Mouse (Mus musculus) embryo, embryonic 10.5 days (tissue): ENCODE measurements around the gene Rtf1.
"Not testable (repeated sequence)": the region's sequence is repeated elsewhere in the genome, so short reads cannot be mapped to it uniquely, and the experiment has no call there.

Experiments
- DNase-seq: peaks from one replicate; pipeline ENCODE4 v3.0.0-alpha.2; 2015; ENCODE audit warnings: low spot score

Rtf1 gene

GRCm38 (mm10) chr2:119674525-119675214 is at the start of gene Rtf1:
Rtf1 (plus strand) TSS chr2:119675068.
- peak; percentile 92 for DNase-seq

DNA sequence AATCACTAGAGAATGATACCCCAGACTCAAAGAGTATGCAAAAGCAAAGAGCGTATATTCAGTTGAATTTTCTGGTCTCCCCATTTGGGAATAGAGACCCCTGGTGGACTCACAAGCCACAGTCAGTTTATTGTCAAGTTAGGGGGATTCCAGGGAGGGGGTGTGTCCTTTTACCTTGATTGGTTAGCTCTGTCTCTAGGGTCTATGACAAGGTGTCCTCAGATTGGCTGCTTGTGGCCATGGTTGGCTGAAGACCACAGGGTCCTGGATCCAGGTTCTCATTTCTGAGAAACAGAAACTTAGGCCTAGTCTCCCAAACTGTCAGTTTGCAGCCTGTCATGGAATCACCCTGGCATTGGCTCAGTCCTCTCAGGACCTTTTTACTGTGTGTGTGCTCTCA is 38.1 kb upstream of the Rtf1 start:
- DNase-seq, result peak; percentile 12

GRCm38 (mm10) chr2:119641214-119641912 is 33.5 kb upstream of the Rtf1 start:
- DNase-seq, result no peak

GRCm38 (mm10) chr2:119644254-119644653 is 30.6 kb upstream of the Rtf1 start:
- no peak for DNase-seq

DNA sequence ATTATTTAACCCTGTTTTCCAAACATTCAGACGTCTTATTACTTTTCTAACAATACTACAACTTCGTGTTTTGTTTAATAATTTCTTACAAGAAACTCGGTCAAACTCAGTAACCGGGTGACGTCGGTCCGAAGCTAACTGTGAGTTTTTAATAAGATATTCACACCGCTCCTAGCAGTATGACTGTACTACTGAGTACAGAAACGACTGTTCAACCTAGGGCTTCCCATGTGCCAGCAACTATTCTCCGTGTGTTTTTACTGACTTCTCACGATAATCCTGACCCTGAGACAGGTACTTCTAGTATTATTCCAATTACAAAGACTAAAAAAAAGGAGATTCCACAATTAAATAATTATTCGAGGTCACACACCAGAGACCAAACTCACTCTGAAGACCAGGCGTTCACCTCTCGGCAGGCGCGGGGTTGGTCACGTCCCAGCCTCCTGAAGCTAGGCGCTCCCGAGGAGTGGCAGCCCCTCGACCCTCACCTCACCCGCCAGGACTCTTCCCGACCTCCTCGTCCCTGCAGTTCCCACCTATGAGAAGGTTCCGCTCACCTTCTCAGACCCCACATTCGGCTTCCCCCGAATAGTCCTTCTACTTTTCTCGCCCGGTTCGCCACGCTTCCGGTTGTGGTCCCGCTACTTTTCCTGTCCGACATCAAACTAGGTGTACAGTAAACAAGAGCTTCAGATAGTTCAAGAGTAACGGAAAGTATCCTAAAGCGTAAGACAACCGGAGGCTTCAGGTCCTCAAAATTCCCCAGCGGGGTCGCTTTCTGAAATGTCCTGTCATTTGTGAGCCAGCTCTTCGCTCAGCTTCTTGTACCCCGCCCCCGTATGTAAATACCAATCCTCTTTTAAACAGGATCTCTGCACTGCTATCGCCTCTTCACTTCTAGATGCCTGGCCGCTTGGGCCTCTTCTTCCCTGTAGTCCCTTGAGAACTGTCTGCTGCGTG is 12.4 kb upstream of the Rtf1 start, which contains the start of gene Ndufaf1:
Gene Ndufaf1, minus strand, starts transcription at position 608 of the 963 bp plus-strand sequence.
- DNase-seq, result peak; percentile 89

- not testable (repeated sequence) for DNase-seq
Measured at GRCm38 (mm10) chr2:119665744-119666143, 9.1 kb upstream of the Rtf1 start.

GRCm38 (mm10) chr2:119669010-119669409 is 5.9 kb upstream of the Rtf1 start:
- DNase-seq, result peak; percentile 74

GRCm38 (mm10) chr2:119675215-119675784 is 432 bp downstream of the Rtf1 start:
- DNase-seq, result peak; percentile 42

- DNase-seq, result no peak
Measured at GRCm38 (mm10) chr2:119675831-119676230, 963 bp downstream of the Rtf1 start.

DNA sequence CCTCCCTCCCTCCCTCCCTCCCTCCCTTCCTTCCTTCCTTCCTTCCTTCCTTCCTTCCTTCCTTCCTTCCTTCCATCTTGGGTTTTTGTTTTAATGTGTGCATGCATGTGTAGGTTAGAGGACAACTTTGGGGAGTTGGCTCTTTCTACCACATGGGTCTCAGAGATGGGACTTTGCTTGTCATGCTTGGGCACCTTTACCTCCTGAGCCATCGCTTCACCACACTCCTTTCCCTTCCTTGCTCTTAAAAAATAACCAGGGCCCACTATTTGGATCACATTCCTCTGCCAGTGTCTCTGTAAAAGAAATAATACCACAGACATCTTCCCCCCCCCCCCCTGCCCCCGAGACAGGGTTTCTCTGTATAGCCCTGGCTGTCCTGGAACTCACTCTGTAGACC is 8.8 kb downstream of the Rtf1 start:
- no peak for DNase-seq

DNA sequence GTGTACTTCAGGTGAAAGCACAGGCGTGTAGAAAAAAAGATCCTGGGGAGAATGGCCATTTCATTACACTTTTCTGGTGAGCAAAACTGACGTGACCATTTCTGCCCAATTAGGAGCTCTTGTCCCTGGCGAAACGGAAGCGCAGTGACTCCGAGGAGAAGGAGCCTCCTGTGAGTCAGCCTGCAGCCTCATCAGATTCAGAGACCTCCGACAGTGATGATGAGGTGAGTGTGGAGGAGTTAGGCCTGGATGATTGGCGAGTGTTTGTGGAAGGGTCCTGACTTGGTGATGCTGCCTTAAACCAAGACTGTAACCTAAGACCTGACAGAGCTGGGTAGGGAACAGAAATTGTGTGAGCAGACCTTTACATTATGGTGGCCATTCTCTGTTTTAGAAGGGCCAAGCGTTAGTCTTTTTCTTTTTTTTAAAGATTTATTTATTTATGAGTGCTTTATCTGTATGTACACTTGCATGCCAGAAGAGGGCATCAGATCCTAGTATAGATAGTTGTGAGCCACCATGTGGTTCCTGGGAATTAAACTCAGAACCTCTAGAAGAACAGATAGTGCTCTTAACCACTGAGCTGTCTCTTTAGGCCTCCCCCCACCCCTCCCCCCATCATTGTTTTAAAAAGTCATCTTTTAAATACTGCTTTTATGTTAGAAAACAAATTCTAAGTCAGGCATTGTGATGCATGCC is 17.3 kb downstream of the Rtf1 start:
- no peak for DNase-seq

- DNase-seq, result no peak
Measured at GRCm38 (mm10) chr2:119694826-119695225, 20.0 kb downstream of the Rtf1 start.

GRCm38 (mm10) chr2:119696111-119696510 is 21.2 kb downstream of the Rtf1 start:
- no peak for DNase-seq

- no peak for DNase-seq
Measured at GRCm38 (mm10) chr2:119698472-119698871, 23.6 kb downstream of the Rtf1 start.

GRCm38 (mm10) chr2:119699962-119700361 is 25.1 kb downstream of the Rtf1 start:
- DNase-seq, result no peak

GRCm38 (mm10) chr2:119703171-119703570 is 28.3 kb downstream of the Rtf1 start:
- no peak for DNase-seq

- DNase-seq, result no peak
Measured at GRCm38 (mm10) chr2:119707676-119708075, 32.8 kb downstream of the Rtf1 start.

- DNase-seq, result no peak
Measured at GRCm38 (mm10) chr2:119710011-119710410, 35.1 kb downstream of the Rtf1 start.

DNA sequence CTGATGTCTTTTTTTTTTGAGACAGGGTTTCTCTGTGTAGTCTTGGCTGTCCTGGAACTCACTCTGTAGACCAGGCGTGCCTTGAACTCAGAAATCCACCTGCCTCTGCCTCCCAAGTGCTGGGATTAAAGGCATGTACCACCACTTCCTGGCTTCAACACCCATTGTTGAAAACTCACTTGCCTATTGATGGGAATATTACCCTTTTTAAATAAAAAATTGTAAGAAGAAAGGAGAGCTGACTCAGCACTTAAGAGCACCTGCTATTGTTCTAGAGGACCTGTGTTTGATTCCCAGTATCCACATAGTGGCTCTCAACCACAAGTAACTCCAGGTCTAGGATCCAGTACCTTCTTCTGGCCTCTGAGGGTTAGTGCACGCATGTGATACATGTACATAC is 41.0 kb downstream of the Rtf1 start:
- DNase-seq, result not testable (repeated sequence)

DNA sequence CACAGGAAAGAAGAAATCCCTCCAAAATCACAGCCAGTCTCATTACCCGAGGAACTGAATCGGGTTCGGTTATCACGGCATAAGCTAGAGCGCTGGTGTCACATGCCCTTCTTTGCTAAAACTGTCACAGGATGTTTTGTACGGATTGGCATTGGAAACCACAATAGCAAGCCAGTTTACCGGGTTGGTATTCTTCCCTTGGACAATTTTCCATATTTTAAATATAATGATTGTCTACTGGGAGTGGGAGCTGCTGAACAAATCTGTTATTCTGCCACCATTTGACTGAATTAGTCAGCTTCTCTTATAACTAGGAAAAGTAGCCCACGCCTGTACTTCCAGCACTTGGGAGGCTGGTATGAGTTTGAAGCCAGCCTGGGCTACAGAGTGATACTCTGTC is 46.2 kb downstream of the Rtf1 start:
- no peak for DNase-seq

DNA sequence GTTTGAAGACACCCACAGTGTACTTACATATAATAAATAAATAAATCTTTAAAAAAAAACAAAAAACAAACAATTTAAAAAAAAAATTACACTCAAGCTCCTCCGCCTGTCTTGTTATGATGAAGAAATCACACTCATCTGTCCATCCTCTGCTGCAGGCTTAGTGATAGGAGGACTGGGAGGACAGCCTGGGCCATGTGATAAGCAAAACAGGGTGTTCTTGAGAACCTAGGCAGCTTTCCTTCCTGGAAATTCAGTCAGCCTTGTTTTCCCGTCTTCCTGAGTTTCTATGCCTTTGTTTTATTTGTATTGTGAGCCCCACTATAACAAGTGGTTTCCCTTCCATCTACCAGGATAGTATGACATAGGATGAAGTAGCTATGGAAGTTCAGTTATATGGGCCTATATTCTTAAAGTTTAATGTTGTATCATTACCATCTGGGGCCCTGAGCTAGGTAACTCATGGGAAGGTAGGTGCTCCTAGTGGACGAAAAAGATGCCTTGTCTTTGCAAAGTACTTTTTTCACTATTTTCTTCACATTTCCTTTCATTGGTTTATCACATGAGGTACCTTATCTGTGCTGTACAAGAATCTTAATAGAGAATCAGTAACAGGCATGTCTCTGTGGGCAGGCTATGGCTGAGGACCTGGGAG is 53.0 kb downstream of the Rtf1 start:
- DNase-seq, result no peak
